Mouse (Mus musculus): ENCODE measurements around the gene Frmd8.

GRCm38 (mm10) chr19:5829958-5830615, 45.0 kb downstream of the Frmd8 start:
- TF ChIP-seq POLR2AphosphoS2 (IDR thresholded peaks at IDR 0.05; ENCODE audit: low read length) = no peak
- no peak for TF ChIP-seq GATA1 (IDR thresholded peaks at IDR 0.05; ENCODE audit: low read depth, low read length)
- TF ChIP-seq POLR2A (IDR thresholded peaks at IDR 0.05; ENCODE audit: control insufficient read depth in 1 of 2, insufficient read depth in 1 of 2, low read depth in 1 of 2, low read length in 2 of 2, poor library complexity in 1 of 2) = no peak
- TF ChIP-seq CTCF (IDR thresholded peaks at IDR 0.05 in 2 of 3, conservative IDR thresholded peaks at IDR 0.05 in 1 of 3; ENCODE audit: control insufficient read depth in 1 of 3, insufficient read depth in 1 of 3, low read depth in 2 of 3, low read length in 3 of 3, poor library complexity in 1 of 3, severe bottlenecking in 1 of 3) = no peak
- no peak for TF ChIP-seq ZMIZ1 (IDR thresholded peaks at IDR 0.05; ENCODE audit: low read depth, low read length)
- TF ChIP-seq EP300 (IDR thresholded peaks at IDR 0.05; ENCODE audit: low read depth in 1 of 2, low read length in 2 of 2) = no peak
- no peak for TF ChIP-seq KAT2A (conservative IDR thresholded peaks at IDR 0.05; ENCODE audit: low read depth, low read length)
- TF ChIP-seq TCF12 (IDR thresholded peaks at IDR 0.05; ENCODE audit: low read depth, low read length) = no peak
- TF ChIP-seq NELFE (IDR thresholded peaks at IDR 0.05; ENCODE audit: low read depth, low read length) = no peak
- TF ChIP-seq ETS1 (IDR thresholded peaks at IDR 0.05; ENCODE audit: low read depth, low read length) = no peak
- TF ChIP-seq USF1 (IDR thresholded peaks at IDR 0.05; ENCODE audit: low read depth, low read length) = no peak
- no peak for TF ChIP-seq MEF2A (IDR thresholded peaks at IDR 0.05; ENCODE audit: extremely low read depth, insufficient replicate concordance, low read depth, low read length, poor library complexity, severe bottlenecking)
- TF ChIP-seq MAX (IDR thresholded peaks at IDR 0.05; ENCODE audit: low read length) = no peak
- no peak for TF ChIP-seq CHD2 (IDR thresholded peaks at IDR 0.05; ENCODE audit: low read length)
